Mouse (Mus musculus): ENCODE data around the gene Hist2h3c1.

DNA sequence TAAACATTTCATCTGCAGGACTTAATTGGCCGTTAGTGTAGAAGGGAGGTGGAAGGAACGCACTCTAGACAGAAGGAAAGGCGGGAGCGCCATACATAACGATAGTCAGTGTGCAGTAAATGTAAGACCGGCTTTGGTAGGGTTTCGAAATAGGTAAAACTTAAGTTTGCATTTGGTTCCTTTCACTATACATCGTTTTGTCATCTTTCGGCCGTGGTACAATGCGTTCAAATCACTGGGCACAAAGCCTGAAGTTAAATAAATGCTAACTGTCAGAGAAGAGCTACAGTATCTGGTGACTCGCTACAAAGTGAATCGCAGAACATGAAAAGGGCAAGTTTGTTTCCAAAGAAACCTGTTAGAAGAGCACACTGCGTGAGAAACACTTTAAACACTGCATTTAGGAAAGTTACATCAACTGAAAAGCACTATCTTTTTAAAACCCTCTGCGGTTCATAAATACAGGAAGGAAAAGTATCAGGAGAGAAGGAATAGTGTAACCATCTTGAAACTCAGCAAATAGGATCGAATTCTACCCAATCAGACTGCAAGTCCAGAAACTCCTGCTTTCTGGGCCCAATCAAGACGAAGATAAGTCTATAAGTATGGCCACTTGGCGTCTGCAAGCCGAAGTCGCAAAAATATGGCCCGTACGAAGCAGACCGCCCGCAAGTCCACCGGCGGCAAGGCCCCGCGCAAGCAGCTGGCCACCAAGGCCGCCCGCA, 21.7 kb downstream of the Hist2h3c1 start, which contains the start of gene Hist2h3b:
- no peak for TF ChIP-seq ZNF384 (IDR thresholded peaks at IDR 0.05; ENCODE audit: low read depth, low read length)
- no peak for TF ChIP-seq MAFK (IDR thresholded peaks at IDR 0.05; ENCODE audit: insufficient read depth, low read depth, low read length)
- no peak for TF ChIP-seq ZC3H11A (IDR thresholded peaks at IDR 0.05; ENCODE audit: borderline replicate concordance, low read depth, low read length)
- no peak for TF ChIP-seq HCFC1 (IDR thresholded peaks at IDR 0.05; ENCODE audit: borderline replicate concordance, insufficient read depth, low read length)
- TF ChIP-seq CHD2 (IDR thresholded peaks at IDR 0.05; ENCODE audit: low read depth, low read length): no peak
